Mouse (Mus musculus): ENCODE results near the gene Tns3. TPM values are rescaled to one million over a fixed set of nuclear protein-coding genes. Genes with fewer than 3 reads are reported as not detected.

Tns3 gene
- polyA plus RNA-seq, 1 experiment = 57.4 TPM

DNA sequence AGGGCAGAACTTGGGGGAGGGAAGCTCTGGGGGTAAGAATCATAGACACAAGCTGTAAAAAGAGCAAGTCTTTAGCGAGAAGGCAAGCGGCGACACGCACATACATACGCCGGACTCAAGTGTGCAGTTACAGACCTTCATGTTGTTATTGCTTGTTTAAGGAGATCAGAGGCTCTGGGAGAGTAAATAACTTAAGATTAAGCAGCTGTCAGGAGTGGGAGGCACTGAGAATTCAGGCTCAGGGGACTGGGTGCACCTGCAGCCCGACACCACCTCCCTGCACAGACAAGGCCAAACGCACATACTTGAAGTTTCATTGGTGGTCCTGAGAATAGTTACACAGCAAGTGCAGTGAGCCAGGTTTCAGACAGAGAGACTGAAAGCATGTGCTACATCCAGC, 169.3 kb downstream of the Tns3 start:
- Histone ChIP-seq H3ac (ENCODE audit: control insufficient read depth, insufficient read length, low read depth) (no peak overlapping the region), H3K36me3 (ENCODE audit: control insufficient read depth, insufficient read depth) (peaks cover 38% of the 10 kb centered on the region), H3K27me3 (ENCODE audit: control insufficient read depth, insufficient read depth, insufficient read length) (no peaks in the 10 kb centered on the region), H3K79me3 (ENCODE audit: low read depth) (no peaks in the 10 kb centered on the region), H3K79me2 (ENCODE audit: control insufficient read depth, insufficient read depth) (no peaks in the 10 kb centered on the region), H3K4me3 (ENCODE audit: insufficient read depth, poor library complexity, severe bottlenecking) (no peak overlapping the region)
- TF ChIP-seq CTCF (IDR thresholded peaks at IDR 0.05; ENCODE audit: control insufficient read depth, insufficient read depth, insufficient read length) = no peak
- TF ChIP-seq MYOD1 (IDR thresholded peaks at IDR 0.05; ENCODE audit: control insufficient read depth, insufficient read length, low read depth) = no peak
- TF ChIP-seq MAX (IDR thresholded peaks at IDR 0.05) = no peak
- TF ChIP-seq FOSL1 (IDR thresholded peaks at IDR 0.05; ENCODE audit: insufficient read depth, low read length, poor library complexity, severe bottlenecking) = no peak
- no peak for TF ChIP-seq CEBPB (IDR thresholded peaks at IDR 0.05; ENCODE audit: low read depth)

DNA sequence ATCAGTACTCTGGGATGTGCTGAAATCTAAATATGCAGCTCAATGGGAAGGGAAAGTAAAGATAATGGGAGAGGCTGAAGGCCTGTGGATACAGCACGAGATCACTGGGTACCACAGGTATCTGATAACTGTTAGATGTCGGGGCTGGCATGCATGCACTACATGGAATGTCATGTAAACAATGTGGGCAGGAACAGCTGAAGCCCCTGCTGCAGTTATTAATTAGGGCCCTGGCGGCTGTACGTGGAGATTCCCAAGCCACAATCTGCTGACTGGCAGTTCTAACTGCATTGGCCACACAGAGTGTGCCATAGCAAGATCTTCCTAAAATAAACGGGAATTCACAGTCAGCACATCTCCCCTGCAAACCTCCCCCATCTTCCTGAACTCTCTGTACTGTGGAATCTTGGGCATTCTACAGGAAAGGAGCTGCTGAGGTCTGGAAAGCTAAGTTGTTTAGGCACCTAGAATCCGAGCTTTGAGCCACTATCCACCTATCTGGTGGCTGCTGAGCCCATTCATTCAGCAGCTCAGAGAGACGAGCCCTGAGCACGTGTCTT, 170.3 kb downstream of the Tns3 start:
- Histone ChIP-seq H3K79me3 (ENCODE audit: low read depth) (no peaks in the 10 kb centered on the region), H3K79me2 (ENCODE audit: control insufficient read depth, insufficient read depth) (no peaks in the 10 kb centered on the region), H3ac (ENCODE audit: control insufficient read depth, insufficient read length, low read depth) (no peak overlapping the region), H3K36me3 (ENCODE audit: control insufficient read depth, insufficient read depth) (peaks cover 30% of the 10 kb centered on the region), H3K27me3 (ENCODE audit: control insufficient read depth, insufficient read depth, insufficient read length) (no peaks in the 10 kb centered on the region), H3K4me3 (ENCODE audit: insufficient read depth, poor library complexity, severe bottlenecking) (no peak overlapping the region)
- TF ChIP-seq MYOG (IDR thresholded peaks at IDR 0.05; ENCODE audit: control insufficient read depth, extremely low read depth, insufficient read length) (no peak), USF1 (IDR thresholded peaks at IDR 0.05; ENCODE audit: low read depth) (no peak), CEBPB (IDR thresholded peaks at IDR 0.05; ENCODE audit: low read depth) (no peak), CTCF (IDR thresholded peaks at IDR 0.05; ENCODE audit: control insufficient read depth, insufficient read depth, insufficient read length) (no peak), MYOD1 (IDR thresholded peaks at IDR 0.05; ENCODE audit: control insufficient read depth, insufficient read length, low read depth) (no peak), FOSL1 (IDR thresholded peaks at IDR 0.05; ENCODE audit: insufficient read depth, low read length, poor library complexity, severe bottlenecking) (no peak), MAX (IDR thresholded peaks at IDR 0.05) (no peak)

DNA sequence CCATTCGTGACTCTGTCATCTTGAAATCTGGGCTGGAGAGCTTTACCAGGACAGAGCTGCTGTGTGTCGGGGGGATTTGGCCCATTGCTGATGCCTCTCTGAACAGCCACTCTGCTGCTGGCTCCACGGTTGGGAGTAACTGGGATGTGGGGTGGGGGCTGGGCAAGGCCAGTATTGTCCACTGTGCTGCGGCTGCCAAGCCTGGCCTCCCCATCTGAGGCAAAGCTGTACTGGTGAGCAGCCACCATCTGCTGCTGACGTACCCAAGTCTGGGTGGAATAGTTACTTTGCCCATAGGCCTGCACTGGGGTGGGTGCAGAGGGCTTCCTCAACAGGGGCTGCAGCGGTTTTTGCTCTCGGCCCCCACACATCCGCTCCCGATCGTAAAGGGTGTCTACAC, 172.0 kb downstream of the Tns3 start:
- Histone ChIP-seq H3K79me3 (ENCODE audit: low read depth) (no peaks in the 10 kb centered on the region), H3K36me3 (ENCODE audit: control insufficient read depth, insufficient read depth) (peaks cover 27% of the 10 kb centered on the region), H3ac (ENCODE audit: control insufficient read depth, insufficient read length, low read depth) (no peak overlapping the region), H3K27me3 (ENCODE audit: control insufficient read depth, insufficient read depth, insufficient read length) (no peaks in the 10 kb centered on the region), H3K4me3 (ENCODE audit: insufficient read depth, poor library complexity, severe bottlenecking) (no peak overlapping the region), H3K79me2 (ENCODE audit: control insufficient read depth, insufficient read depth) (no peaks in the 10 kb centered on the region)
- TF ChIP-seq MAX (IDR thresholded peaks at IDR 0.05) = no peak
- TF ChIP-seq MYOG (IDR thresholded peaks at IDR 0.05; ENCODE audit: control insufficient read depth, extremely low read depth, insufficient read length) = no peak
- no peak for TF ChIP-seq USF1 (IDR thresholded peaks at IDR 0.05; ENCODE audit: low read depth)
- TF ChIP-seq CTCF (IDR thresholded peaks at IDR 0.05; ENCODE audit: control insufficient read depth, insufficient read depth, insufficient read length) = no peak
- TF ChIP-seq FOSL1 (IDR thresholded peaks at IDR 0.05; ENCODE audit: insufficient read depth, low read length, poor library complexity, severe bottlenecking) = no peak
- no peak for TF ChIP-seq CEBPB (IDR thresholded peaks at IDR 0.05; ENCODE audit: low read depth)

DNA sequence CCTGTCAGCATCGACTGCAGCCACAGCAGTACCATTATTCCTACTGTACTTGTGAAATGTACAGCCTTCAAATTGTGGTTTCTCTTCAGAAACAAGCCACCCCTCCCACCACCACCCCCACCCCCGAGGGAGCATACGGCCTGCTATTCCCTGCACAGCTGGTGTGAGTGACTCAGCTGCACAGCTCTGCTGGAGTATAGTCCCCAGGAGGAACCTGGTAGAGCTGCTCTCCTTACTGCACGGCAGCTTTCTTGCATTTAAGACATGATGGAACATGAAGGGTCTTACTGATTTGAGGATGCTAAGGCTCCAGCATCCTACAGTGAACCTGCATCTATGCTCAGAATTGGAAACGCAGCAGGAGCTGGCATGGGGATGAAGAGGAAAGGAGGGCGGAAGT, 176.1 kb downstream of the Tns3 start:
- Histone ChIP-seq H3K27me3 (ENCODE audit: control insufficient read depth, insufficient read depth, insufficient read length) (no peaks in the 10 kb centered on the region), H3K4me3 (ENCODE audit: insufficient read depth, poor library complexity, severe bottlenecking) (no peak overlapping the region), H3ac (ENCODE audit: control insufficient read depth, insufficient read length, low read depth) (no peak overlapping the region), H3K79me3 (ENCODE audit: low read depth) (no peaks in the 10 kb centered on the region), H3K79me2 (ENCODE audit: control insufficient read depth, insufficient read depth) (peaks cover 4% of the 10 kb centered on the region), H3K36me3 (ENCODE audit: control insufficient read depth, insufficient read depth) (peaks cover 16% of the 10 kb centered on the region)
- peak; percentile 63 for TF ChIP-seq MYOD1 (IDR thresholded peaks at IDR 0.05; ENCODE audit: control insufficient read depth, insufficient read length, low read depth)
- TF ChIP-seq CTCF (IDR thresholded peaks at IDR 0.05; ENCODE audit: control insufficient read depth, insufficient read depth, insufficient read length) = no peak

DNA sequence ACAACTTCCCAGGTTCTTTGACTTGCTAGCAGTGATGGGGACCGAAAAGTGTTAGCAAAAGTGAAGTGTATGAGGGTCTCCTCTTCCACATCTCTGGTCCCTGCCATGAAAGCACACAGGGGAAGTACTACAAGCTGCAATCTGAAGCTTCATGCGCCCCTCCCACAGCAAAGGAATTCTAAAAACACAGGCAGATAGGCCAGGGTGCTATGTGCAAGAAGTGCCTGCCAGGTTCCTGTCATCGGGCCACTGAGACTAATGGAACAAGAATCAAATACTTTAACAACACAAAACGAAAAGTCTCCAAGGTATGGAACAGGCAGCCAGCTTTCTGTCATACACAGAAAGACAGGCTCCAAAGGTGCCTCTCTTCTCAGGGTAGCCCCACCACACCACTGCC, 177.8 kb downstream of the Tns3 start:
- H3K27me3 ChIP-seq (ENCODE audit: control insufficient read depth, insufficient read depth, insufficient read length) = no peaks in the 10 kb centered on the region
- peaks cover 3% of the 10 kb centered on the region for H3K36me3 ChIP-seq (ENCODE audit: control insufficient read depth, insufficient read depth)

DNA sequence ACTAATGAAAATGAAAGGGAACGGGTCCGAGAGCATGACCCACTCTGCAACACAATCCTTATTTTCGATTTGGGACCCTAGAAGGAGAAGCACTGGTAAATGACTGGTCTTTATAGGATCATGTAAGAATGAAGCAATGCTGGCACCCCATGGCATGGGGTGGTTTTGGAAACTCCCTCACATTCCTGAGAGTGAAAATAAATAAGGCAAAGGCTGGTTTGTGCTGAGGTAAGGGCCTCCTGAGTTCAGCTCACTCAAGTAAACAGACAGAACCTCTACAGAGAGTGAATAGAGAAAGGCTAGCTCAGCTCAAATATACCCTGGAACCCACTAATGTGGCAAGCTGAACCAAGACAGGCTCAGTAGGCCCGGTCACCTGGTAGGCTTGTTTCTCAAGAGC, 179.8 kb downstream of the Tns3 start:
- Histone ChIP-seq H3K79me2 (ENCODE audit: control insufficient read depth, insufficient read depth) (peaks cover 4% of the 10 kb centered on the region), H3K36me3 (ENCODE audit: control insufficient read depth, insufficient read depth) (no peaks in the 10 kb centered on the region), H3K79me3 (ENCODE audit: low read depth) (no peaks in the 10 kb centered on the region), H3K27me3 (ENCODE audit: control insufficient read depth, insufficient read depth, insufficient read length) (no peaks in the 10 kb centered on the region), H3K4me3 (ENCODE audit: insufficient read depth, poor library complexity, severe bottlenecking) (no peak overlapping the region), H3ac (ENCODE audit: control insufficient read depth, insufficient read length, low read depth) (no peak overlapping the region)
- no peak for TF ChIP-seq MAX (IDR thresholded peaks at IDR 0.05)
- TF ChIP-seq MYOD1 (IDR thresholded peaks at IDR 0.05; ENCODE audit: control insufficient read depth, insufficient read length, low read depth) = no peak
- no peak for TF ChIP-seq CTCF (IDR thresholded peaks at IDR 0.05; ENCODE audit: control insufficient read depth, insufficient read depth, insufficient read length)
- no peak for TF ChIP-seq USF1 (IDR thresholded peaks at IDR 0.05; ENCODE audit: low read depth)
- TF ChIP-seq FOSL1 (IDR thresholded peaks at IDR 0.05; ENCODE audit: insufficient read depth, low read length, poor library complexity, severe bottlenecking) = no peak
- TF ChIP-seq CEBPB (IDR thresholded peaks at IDR 0.05; ENCODE audit: low read depth) = no peak
- TF ChIP-seq MYOG (IDR thresholded peaks at IDR 0.05; ENCODE audit: control insufficient read depth, extremely low read depth, insufficient read length) = no peak

More for the DNA sequence above, 177.8 kb downstream of the Tns3 start:
- H3ac ChIP-seq (ENCODE audit: control insufficient read depth, insufficient read length, low read depth) = no peak overlapping the region
- H3K79me3 ChIP-seq (ENCODE audit: low read depth) = no peaks in the 10 kb centered on the region
- TF ChIP-seq CEBPB (IDR thresholded peaks at IDR 0.05; ENCODE audit: low read depth) (no peak), USF1 (IDR thresholded peaks at IDR 0.05; ENCODE audit: low read depth) (no peak), FOSL1 (IDR thresholded peaks at IDR 0.05; ENCODE audit: insufficient read depth, low read length, poor library complexity, severe bottlenecking) (no peak), MYOD1 (IDR thresholded peaks at IDR 0.05; ENCODE audit: control insufficient read depth, insufficient read length, low read depth) (no peak), MYOG (IDR thresholded peaks at IDR 0.05; ENCODE audit: control insufficient read depth, extremely low read depth, insufficient read length) (no peak), MAX (IDR thresholded peaks at IDR 0.05) (no peak), CTCF (IDR thresholded peaks at IDR 0.05; ENCODE audit: control insufficient read depth, insufficient read depth, insufficient read length) (no peak)
- peaks cover 4% of the 10 kb centered on the region for H3K79me2 ChIP-seq (ENCODE audit: control insufficient read depth, insufficient read depth)
- no peak overlapping the region for H3K4me3 ChIP-seq (ENCODE audit: insufficient read depth, poor library complexity, severe bottlenecking)

All from C2C12 (cell line).